Mouse (Mus musculus): Measurements from ENCODE around the gene Polr2b.

Gene Polr2b

GRCm38 (mm10) chr5:77309924-77310772 lies at the start of gene Polr2b, which contains the start of gene Noa1:
Polr2b (plus strand) TSS chr5:77310147.
Noa1 (minus strand) TSS chr5:77310084.
- peak; percentile 99 for DNase-seq

GRCm38 (mm10) chr5:77261137-77261536 lies 48.8 kb upstream of the Polr2b start:
- no peak for DNase-seq

GRCm38 (mm10) chr5:77262105-77262504 lies 47.8 kb upstream of the Polr2b start:
- no peak for DNase-seq

- peak; percentile 77 for DNase-seq
Observed at GRCm38 (mm10) chr5:77265081-77265670, 44.8 kb upstream of the Polr2b start, which contains the start of gene Rest. Rest (plus strand) TSS chr5:77265491.

- DNase-seq, result peak; percentile 75
Observed at GRCm38 (mm10) chr5:77265671-77266065, 44.3 kb upstream of the Polr2b start.

GRCm38 (mm10) chr5:77266066-77266885 lies 43.7 kb upstream of the Polr2b start:
- DNase-seq, result peak; percentile 72

GRCm38 (mm10) chr5:77266886-77267401 lies 43.0 kb upstream of the Polr2b start:
- peak; percentile 41 for DNase-seq

- DNase-seq, result no peak
Observed at GRCm38 (mm10) chr5:77267441-77267840, 42.5 kb upstream of the Polr2b start.

GRCm38 (mm10) chr5:77267957-77268624 lies 41.9 kb upstream of the Polr2b start:
- DNase-seq, result no peak

- DNase-seq, result peak; percentile 40
Observed at GRCm38 (mm10) chr5:77269399-77269798, 40.5 kb upstream of the Polr2b start.

- DNase-seq, result peak; percentile 82
Observed at GRCm38 (mm10) chr5:77273151-77273550, 36.8 kb upstream of the Polr2b start.

GRCm38 (mm10) chr5:77275950-77276349 lies 34.0 kb upstream of the Polr2b start:
- peak; percentile 74 for DNase-seq

- DNase-seq, result no peak
Observed at GRCm38 (mm10) chr5:77277204-77277603, 32.7 kb upstream of the Polr2b start.

GRCm38 (mm10) chr5:77281518-77282174 lies 28.3 kb upstream of the Polr2b start:
- no peak for DNase-seq

GRCm38 (mm10) chr5:77282242-77282641 lies 27.7 kb upstream of the Polr2b start:
- no peak for DNase-seq

- DNase-seq, result no peak
Observed at GRCm38 (mm10) chr5:77285685-77286084, 24.3 kb upstream of the Polr2b start.

- DNase-seq, result no peak
Observed at GRCm38 (mm10) chr5:77286904-77287303, 23.0 kb upstream of the Polr2b start.

- no peak for DNase-seq
Observed at GRCm38 (mm10) chr5:77287901-77288300, 22.0 kb upstream of the Polr2b start.

- no peak for DNase-seq
Observed at GRCm38 (mm10) chr5:77289686-77290085, 20.3 kb upstream of the Polr2b start.

- DNase-seq, result no peak
Observed at GRCm38 (mm10) chr5:77290606-77291005, 19.3 kb upstream of the Polr2b start.

GRCm38 (mm10) chr5:77292803-77293522 lies 17.0 kb upstream of the Polr2b start:
- DNase-seq, result no peak

Data from thymus, postnatal 25 days (tissue).